Mouse (Mus musculus): ENCODE results near the gene Wnt3. TPM values are rescaled to one million over a fixed set of nuclear protein-coding genes. Genes with fewer than 3 reads are reported as not detected.
"Not testable (repeated sequence)": the region's sequence is repeated elsewhere in the genome, so short reads cannot be mapped to it uniquely, and the experiment has no call there.

The Wnt3 gene
- polyA plus RNA-seq, 1 experiment from 2014 or later = not detected

- Histone ChIP-seq H3K4me2 (no peak overlapping the region), H3K9ac (no peak overlapping the region), H3K4me3 (no peak overlapping the region), H3K9me3 (no peaks in the 10 kb centered on the region), H3K36me3 (no peaks in the 10 kb centered on the region), H3K27ac (replicated peaks) (no peak overlapping the region), H3K27me3 (replicated peaks) (peaks cover 90% of the 10 kb centered on the region), H3K4me1 (peaks cover 13% of the 10 kb centered on the region)
- no peak for ATAC-seq (ENCODE audit: extremely low read depth, insufficient number of reproducible peaks, low FRiP score, low TSS enrichment)
- WGBS = 60% methylated on average over 3 of the region's 3 CpGs
Measured at GRCm38 (mm10) chr11:103750612-103751011, 23.3 kb upstream of the Wnt3 start.

GRCm38 (mm10) chr11:103758054-103758453, 15.9 kb upstream of the Wnt3 start:
- WGBS = 42% methylated on average over 11 of the region's 11 CpGs
- Histone ChIP-seq H3K9ac (no peak overlapping the region), H3K4me3 (no peak overlapping the region), H3K27me3 (replicated peaks) (peaks cover 44% of the 10 kb centered on the region), H3K36me3 (no peaks in the 10 kb centered on the region), H3K4me1 (0 out of 2 replicates have a peak, but pooled peaks cover 2% of the 10 kb centered on the region), H3K9me3 (no peaks in the 10 kb centered on the region), H3K27ac (replicated peaks) (no peak overlapping the region), H3K4me2 (no peak overlapping the region)
- ATAC-seq (ENCODE audit: extremely low read depth, insufficient number of reproducible peaks, low FRiP score, low TSS enrichment) = no peak

GRCm38 (mm10) chr11:103758706-103759105, 15.2 kb upstream of the Wnt3 start:
- Histone ChIP-seq H3K4me1 (0 out of 2 replicates have a peak, but pooled peaks cover 2% of the 10 kb centered on the region), H3K27ac (replicated peaks) (no peak overlapping the region), H3K9me3 (no peaks in the 10 kb centered on the region), H3K27me3 (replicated peaks) (peaks cover 40% of the 10 kb centered on the region), H3K4me3 (no peak overlapping the region), H3K36me3 (no peaks in the 10 kb centered on the region), H3K9ac (no peak overlapping the region), H3K4me2 (no peak overlapping the region)
- WGBS = 6% methylated on average over 6 of the region's 6 CpGs
- no peak for ATAC-seq (ENCODE audit: extremely low read depth, insufficient number of reproducible peaks, low FRiP score, low TSS enrichment)

GRCm38 (mm10) chr11:103760101-103760500, 13.8 kb upstream of the Wnt3 start:
- peaks cover 39% of the 10 kb centered on the region for H3K27me3 ChIP-seq (replicated peaks)
- H3K36me3 ChIP-seq = no peaks in the 10 kb centered on the region
- H3K4me1 ChIP-seq = 0 out of 2 replicates have a peak, but pooled peaks cover 2% of the 10 kb centered on the region
- 53% methylated on average over 7 of the region's 7 CpGs for WGBS
- no peak overlapping the region for H3K27ac ChIP-seq (replicated peaks)
- ATAC-seq (ENCODE audit: extremely low read depth, insufficient number of reproducible peaks, low FRiP score, low TSS enrichment) = no peak
- no peak overlapping the region for H3K4me3 ChIP-seq
- no peak overlapping the region for H3K4me2 ChIP-seq
- H3K9ac ChIP-seq = no peak overlapping the region
- H3K9me3 ChIP-seq = no peaks in the 10 kb centered on the region

GRCm38 (mm10) chr11:103760891-103761290, 13.1 kb upstream of the Wnt3 start:
- H3K27ac ChIP-seq (replicated peaks); H3K9ac ChIP-seq; ATAC-seq (ENCODE audit: extremely low read depth, insufficient number of reproducible peaks, low FRiP score, low TSS enrichment); H3K9me3 ChIP-seq; H3K4me2 ChIP-seq; H3K4me3 ChIP-seq; H3K4me1 ChIP-seq; H3K36me3 ChIP-seq: not testable (repeated sequence)
- 83% methylated on average over 5 of the region's 5 CpGs for WGBS
- H3K27me3 ChIP-seq (replicated peaks) = peaks cover 36% of the 10 kb centered on the region

GRCm38 (mm10) chr11:103763410-103764163, 10.4 kb upstream of the Wnt3 start:
- Histone ChIP-seq H3K4me2 (no peak overlapping the region), H3K27ac (replicated peaks) (no peak overlapping the region), H3K9me3 (no peaks in the 10 kb centered on the region), H3K9ac (no peak overlapping the region), H3K4me3 (no peak overlapping the region), H3K27me3 (replicated peaks) (peaks cover 59% of the 10 kb centered on the region), H3K4me1 (0 out of 2 replicates have a peak, but pooled peaks cover 1% of the 10 kb centered on the region), H3K36me3 (no peaks in the 10 kb centered on the region)
- no peak; the same call in 1 of the 2 replicates for ATAC-seq (ENCODE audit: extremely low read depth, insufficient number of reproducible peaks, low FRiP score, low TSS enrichment)
- 26% methylated on average over 10 of the region's 10 CpGs for WGBS

GRCm38 (mm10) chr11:103764601-103765000, 9.3 kb upstream of the Wnt3 start:
- Histone ChIP-seq H3K9me3 (no peaks in the 10 kb centered on the region), H3K4me2 (no peak overlapping the region), H3K36me3 (no peaks in the 10 kb centered on the region), H3K27me3 (replicated peaks) (peaks cover 63% of the 10 kb centered on the region), H3K9ac (no peak overlapping the region), H3K27ac (replicated peaks) (no peak overlapping the region), H3K4me1 (no peaks in the 10 kb centered on the region), H3K4me3 (no peak overlapping the region)
- no peak for ATAC-seq (ENCODE audit: extremely low read depth, insufficient number of reproducible peaks, low FRiP score, low TSS enrichment)
- WGBS = 54% methylated on average over 6 of the region's 6 CpGs

- Histone ChIP-seq H3K9ac (no peak overlapping the region), H3K27ac (replicated peaks) (no peak overlapping the region), H3K9me3 (no peaks in the 10 kb centered on the region), H3K4me2 (no peak overlapping the region), H3K36me3 (no peaks in the 10 kb centered on the region), H3K4me1 (no peaks in the 10 kb centered on the region), H3K27me3 (replicated peaks) (peaks cover 72% of the 10 kb centered on the region), H3K4me3 (no peak overlapping the region)
- no peak for ATAC-seq (ENCODE audit: extremely low read depth, insufficient number of reproducible peaks, low FRiP score, low TSS enrichment)
- 20% methylated on average over 6 of the region's 6 CpGs for WGBS
Measured at GRCm38 (mm10) chr11:103765556-103766011, 8.4 kb upstream of the Wnt3 start.

GRCm38 (mm10) chr11:103771160-103771817, 2.7 kb upstream of the Wnt3 start:
- 3% methylated on average over 19 of the region's 19 CpGs for whole genome bisulfite sequencing
- no peak overlapping the region for H3K4me3 ChIP-seq
- ATAC-seq (ENCODE audit: extremely low read depth, insufficient number of reproducible peaks, low FRiP score, low TSS enrichment) = no peak

GRCm38 (mm10) chr11:103772505-103773386, 1.2 kb upstream of the Wnt3 start:
- Histone ChIP-seq H3K9ac (no peak overlapping the region), H3K36me3 (no peaks in the 10 kb centered on the region), H3K9me3 (no peaks in the 10 kb centered on the region), H3K27ac (replicated peaks) (no peak overlapping the region), H3K4me1 (peaks cover 33% of the 10 kb centered on the region), H3K4me2 (peak overlapping the region; percentile 63), H3K27me3 (replicated peaks) (peaks cover 100% of the 10 kb centered on the region), H3K4me3 (peak overlapping the region; percentile 40)
- no peak for ATAC-seq (ENCODE audit: extremely low read depth, insufficient number of reproducible peaks, low FRiP score, low TSS enrichment)
- 2% methylated on average over 23 of the region's 23 CpGs for WGBS

More at GRCm38 (mm10) chr11:103771160-103771817, 2.7 kb upstream of the Wnt3 start:
- no peaks in the 10 kb centered on the region for H3K9me3 ChIP-seq
- no peak overlapping the region for H3K9ac ChIP-seq
- H3K27ac ChIP-seq (replicated peaks) = no peak overlapping the region
- H3K36me3 ChIP-seq = no peaks in the 10 kb centered on the region
- H3K4me2 ChIP-seq = no peak overlapping the region
- H3K4me1 ChIP-seq = peaks cover 33% of the 10 kb centered on the region
- peaks cover 100% of the 10 kb centered on the region for H3K27me3 ChIP-seq (replicated peaks)

- Histone ChIP-seq H3K4me3 (peak overlapping the region; percentile 40), H3K4me2 (peak overlapping the region; percentile 63), H3K36me3 (no peaks in the 10 kb centered on the region), H3K27ac (replicated peaks) (no peak overlapping the region), H3K9me3 (no peaks in the 10 kb centered on the region), H3K27me3 (replicated peaks) (peaks cover 99% of the 10 kb centered on the region), H3K4me1 (peaks cover 33% of the 10 kb centered on the region), H3K9ac (no peak overlapping the region)
- ATAC-seq (ENCODE audit: extremely low read depth, insufficient number of reproducible peaks, low FRiP score, low TSS enrichment) = no peak
- WGBS = 1% methylated on average over 19 of the region's 19 CpGs
Measured at GRCm38 (mm10) chr11:103774228-103774530, 229 bp downstream of the Wnt3 start.

All from heart, embryonic 13.5 days (tissue).